Mouse (Mus musculus): ENCODE results near the gene Cela2a. TPM values are rescaled to one million over a fixed set of nuclear protein-coding genes. Genes with fewer than 3 reads are reported as not detected.

Gene Cela2a
- polyA plus RNA-seq, 1 experiment from 2014 or later: not detected

GRCm38 (mm10) chr4:141869436-141870215, 43.7 kb upstream of the Cela2a start:
- Histone ChIP-seq H3K27ac (ENCODE audit: low read depth, low read length) (no peak overlapping the region), H3K4me1 (ENCODE audit: control insufficient read depth, insufficient read depth, low read length) (peaks cover 10% of the 10 kb centered on the region; the same call in 1 of the 2 replicates), H3K36me3 (ENCODE audit: control insufficient read depth, insufficient read depth, low read length) (no peaks in the 10 kb centered on the region), H3K9ac (ENCODE audit: low read length) (no peak overlapping the region), H3K27me3 (ENCODE audit: control insufficient read depth, insufficient read depth, low read length) (no peaks in the 10 kb centered on the region), H3K9me3 (ENCODE audit: control insufficient read depth, low read length) (no peaks in the 10 kb centered on the region), H3K4me3 (ENCODE audit: low read depth, low read length) (no peak overlapping the region), H3K4me2 (ENCODE audit: low read depth) (no peak overlapping the region)
- WGBS: 82% methylated on average over 5 of the region's 5 CpGs
- no peak for ATAC-seq (ENCODE audit: insufficient read depth, low FRiP score, low TSS enrichment)
- DNase-seq (ENCODE audit: low spot score): no peak

GRCm38 (mm10) chr4:141868051-141868450, 42.1 kb upstream of the Cela2a start:
- 89% methylated on average over 10 of the region's 10 CpGs for WGBS
- H3K4me3 ChIP-seq (ENCODE audit: low read depth, low read length): no peak overlapping the region
- ATAC-seq (ENCODE audit: insufficient read depth, low FRiP score, low TSS enrichment): no peak
- no peak overlapping the region for H3K9ac ChIP-seq (ENCODE audit: low read length)
- no peak overlapping the region for H3K4me2 ChIP-seq (ENCODE audit: low read depth)
- H3K27me3 ChIP-seq (ENCODE audit: control insufficient read depth, insufficient read depth, low read length): no peaks in the 10 kb centered on the region
- peaks cover 6% of the 10 kb centered on the region; the same call in 1 of the 2 replicates for H3K4me1 ChIP-seq (ENCODE audit: control insufficient read depth, insufficient read depth, low read length)
- no peak overlapping the region for H3K27ac ChIP-seq (ENCODE audit: low read depth, low read length)
- DNase-seq (ENCODE audit: low spot score): no peak
- H3K36me3 ChIP-seq (ENCODE audit: control insufficient read depth, insufficient read depth, low read length): no peaks in the 10 kb centered on the region
- no peaks in the 10 kb centered on the region for H3K9me3 ChIP-seq (ENCODE audit: control insufficient read depth, low read length)

- H3K9ac ChIP-seq (ENCODE audit: low read length): no peak overlapping the region
- DNase-seq (ENCODE audit: low spot score): no peak
These were observed 41.5 kb upstream of the Cela2a start for GRCm38 (mm10) chr4:141867498-141867897.

GRCm38 (mm10) chr4:141866933-141867490, 41.1 kb upstream of the Cela2a start:
- Histone ChIP-seq H3K27ac (ENCODE audit: low read depth, low read length) (peak overlapping the region; percentile 34; the same call in 1 of the 2 replicates), H3K9me3 (ENCODE audit: control insufficient read depth, low read length) (no peaks in the 10 kb centered on the region), H3K4me1 (ENCODE audit: control insufficient read depth, insufficient read depth, low read length) (peaks cover 4% of the 10 kb centered on the region; the same call in 1 of the 2 replicates), H3K27me3 (ENCODE audit: control insufficient read depth, insufficient read depth, low read length) (no peaks in the 10 kb centered on the region), H3K4me3 (ENCODE audit: low read depth, low read length) (no peak overlapping the region), H3K9ac (ENCODE audit: low read length) (no peak overlapping the region), H3K36me3 (ENCODE audit: control insufficient read depth, insufficient read depth, low read length) (no peaks in the 10 kb centered on the region), H3K4me2 (ENCODE audit: low read depth) (no peak overlapping the region)
- ATAC-seq (ENCODE audit: insufficient read depth, low FRiP score, low TSS enrichment): no peak
- DNase-seq (ENCODE audit: low spot score): no peak
- WGBS: 49% methylated on average over 10 of the region's 10 CpGs

More at GRCm38 (mm10) chr4:141867498-141867897, 41.5 kb upstream of the Cela2a start:
- no peaks in the 10 kb centered on the region for H3K36me3 ChIP-seq (ENCODE audit: control insufficient read depth, insufficient read depth, low read length)
- H3K4me3 ChIP-seq (ENCODE audit: low read depth, low read length): no peak overlapping the region
- H3K4me1 ChIP-seq (ENCODE audit: control insufficient read depth, insufficient read depth, low read length): peaks cover 6% of the 10 kb centered on the region; the same call in 1 of the 2 replicates
- H3K27ac ChIP-seq (ENCODE audit: low read depth, low read length): 0 out of 2 replicates have a peak overlapping the region, but pooled peaks have one; percentile 34
- ATAC-seq (ENCODE audit: insufficient read depth, low FRiP score, low TSS enrichment): peak; percentile 45
- H3K4me2 ChIP-seq (ENCODE audit: low read depth): no peak overlapping the region
- no peaks in the 10 kb centered on the region for H3K9me3 ChIP-seq (ENCODE audit: control insufficient read depth, low read length)
- H3K27me3 ChIP-seq (ENCODE audit: control insufficient read depth, insufficient read depth, low read length): no peaks in the 10 kb centered on the region
- 49% methylated on average over 4 of the region's 4 CpGs for WGBS

- DNase-seq (ENCODE audit: low spot score) (no peak), ATAC-seq (ENCODE audit: insufficient read depth, low FRiP score, low TSS enrichment) (no peak)
- no peak overlapping the region for H3K9ac ChIP-seq (ENCODE audit: low read length)
- no peak overlapping the region for H3K4me2 ChIP-seq (ENCODE audit: low read depth)
- peaks cover 4% of the 10 kb centered on the region; the same call in 1 of the 2 replicates for H3K4me1 ChIP-seq (ENCODE audit: control insufficient read depth, insufficient read depth, low read length)
- no peaks in the 10 kb centered on the region for H3K27me3 ChIP-seq (ENCODE audit: control insufficient read depth, insufficient read depth, low read length)
- H3K4me3 ChIP-seq (ENCODE audit: low read depth, low read length): no peak overlapping the region
- no peaks in the 10 kb centered on the region for H3K36me3 ChIP-seq (ENCODE audit: control insufficient read depth, insufficient read depth, low read length)
- H3K27ac ChIP-seq (ENCODE audit: low read depth, low read length): no peak overlapping the region
- H3K9me3 ChIP-seq (ENCODE audit: control insufficient read depth, low read length): no peaks in the 10 kb centered on the region
- 86% methylated on average over 5 of the region's 5 CpGs for WGBS
These were observed 39.6 kb upstream of the Cela2a start for GRCm38 (mm10) chr4:141865600-141865999.

- Histone ChIP-seq H3K9ac (ENCODE audit: low read length) (no peak overlapping the region), H3K4me3 (ENCODE audit: low read depth, low read length) (no peak overlapping the region), H3K4me1 (ENCODE audit: control insufficient read depth, insufficient read depth, low read length) (peaks cover 4% of the 10 kb centered on the region; the same call in 1 of the 2 replicates), H3K36me3 (ENCODE audit: control insufficient read depth, insufficient read depth, low read length) (no peaks in the 10 kb centered on the region), H3K4me2 (ENCODE audit: low read depth) (no peak overlapping the region), H3K9me3 (ENCODE audit: control insufficient read depth, low read length) (no peaks in the 10 kb centered on the region), H3K27ac (ENCODE audit: low read depth, low read length) (no peak overlapping the region), H3K27me3 (ENCODE audit: control insufficient read depth, insufficient read depth, low read length) (no peaks in the 10 kb centered on the region)
- ATAC-seq (ENCODE audit: insufficient read depth, low FRiP score, low TSS enrichment) (no peak), DNase-seq (ENCODE audit: low spot score) (no peak)
- WGBS: 91% methylated on average over 5 of the region's 5 CpGs
These were observed 39.0 kb upstream of the Cela2a start for GRCm38 (mm10) chr4:141865006-141865405.

- Histone ChIP-seq H3K4me1 (ENCODE audit: control insufficient read depth, insufficient read depth, low read length) (peaks cover 4% of the 10 kb centered on the region; the same call in 1 of the 2 replicates), H3K4me2 (ENCODE audit: low read depth) (no peak overlapping the region), H3K27ac (ENCODE audit: low read depth, low read length) (no peak overlapping the region), H3K27me3 (ENCODE audit: control insufficient read depth, insufficient read depth, low read length) (no peaks in the 10 kb centered on the region), H3K4me3 (ENCODE audit: low read depth, low read length) (no peak overlapping the region), H3K9me3 (ENCODE audit: control insufficient read depth, low read length) (no peaks in the 10 kb centered on the region), H3K36me3 (ENCODE audit: control insufficient read depth, insufficient read depth, low read length) (no peaks in the 10 kb centered on the region), H3K9ac (ENCODE audit: low read length) (no peak overlapping the region)
- WGBS: 91% methylated on average over 8 of the region's 8 CpGs
- ATAC-seq (ENCODE audit: insufficient read depth, low FRiP score, low TSS enrichment): no peak
- no peak for DNase-seq (ENCODE audit: low spot score)
These were observed 38.5 kb upstream of the Cela2a start for GRCm38 (mm10) chr4:141864506-141864905.

- WGBS: 92% methylated on average over 7 of the region's 7 CpGs
- Histone ChIP-seq H3K4me1 (ENCODE audit: control insufficient read depth, insufficient read depth, low read length) (peaks cover 4% of the 10 kb centered on the region; the same call in 1 of the 2 replicates), H3K27me3 (ENCODE audit: control insufficient read depth, insufficient read depth, low read length) (no peaks in the 10 kb centered on the region), H3K27ac (ENCODE audit: low read depth, low read length) (no peak overlapping the region), H3K9me3 (ENCODE audit: control insufficient read depth, low read length) (no peaks in the 10 kb centered on the region), H3K4me2 (ENCODE audit: low read depth) (no peak overlapping the region), H3K4me3 (ENCODE audit: low read depth, low read length) (no peak overlapping the region), H3K36me3 (ENCODE audit: control insufficient read depth, insufficient read depth, low read length) (no peaks in the 10 kb centered on the region), H3K9ac (ENCODE audit: low read length) (no peak overlapping the region)
- DNase-seq (ENCODE audit: low spot score) (no peak), ATAC-seq (ENCODE audit: insufficient read depth, low FRiP score, low TSS enrichment) (no peak)
These were observed 37.8 kb upstream of the Cela2a start for GRCm38 (mm10) chr4:141863726-141864280.
